In genomic region chr5:25179936-25180488, GRCm38 (mm10) we compare ENCODE assay signal across 26 mouse cellular contexts. TPM values are rescaled to one million over a fixed set of nuclear protein-coding genes. Genes with fewer than 3 reads are reported as not detected.
DNase-seq lines count a peak whose midpoint lies in the region; ATAC-seq and TF ChIP-seq lines count a peak whose summit lies in the region.
"Had no signal": no experiment of that assay in that cellular context is flagged by ENCODE, and none has a peak within 500 bp of the region (broad histone marks: within the 10 kb centered on the region; RNA-seq: fewer than 3 reads in every experiment).

No protein-coding gene starts in this region.

- no peaks in the 10 kb centered on the region for H3K36me3 ChIP-seq in kidney, embryonic 14.5 days (ENCODE audit: control insufficient read depth, insufficient read depth, low read length)
- no peaks in the 10 kb centered on the region for H3K36me3 ChIP-seq in intestine, postnatal 0 days (ENCODE audit: control insufficient read depth, insufficient read depth)
- H3K36me3 ChIP-seq: embryonic facial prominence, embryonic 10.5 days; G1E; heart, embryonic 15.5 days had no signal

- TF ChIP-seq CTCF in intestine, postnatal 0 days (IDR thresholded peaks at IDR 0.05; ENCODE audit: low read depth) = no peak

- H3K9ac ChIP-seq in kidney, embryonic 14.5 days (ENCODE audit: low read depth, low read length) = no peak overlapping the region
- no peak overlapping the region for H3K9ac ChIP-seq in intestine, postnatal 0 days (ENCODE audit: low read depth, low read length)
- H3K9ac ChIP-seq: heart, embryonic 15.5 days; hindbrain, embryonic 14.5 days had no signal

- H3K4me1 ChIP-seq in kidney, embryonic 14.5 days (ENCODE audit: control insufficient read depth, insufficient read depth, low read length) = no peaks in the 10 kb centered on the region
- H3K4me1 ChIP-seq in intestine, postnatal 0 days (replicated peaks; ENCODE audit: control insufficient read depth, insufficient read depth, low read length) = no peaks in the 10 kb centered on the region
- H3K4me1 ChIP-seq: heart, embryonic 15.5 days had no signal

- no peaks in the 10 kb centered on the region for H3K27me3 ChIP-seq in kidney, embryonic 14.5 days (ENCODE audit: control insufficient read depth, insufficient read depth, low read length)
- H3K27me3 ChIP-seq in intestine, postnatal 0 days (replicated peaks; ENCODE audit: control insufficient read depth, insufficient read depth, low read length) = no peaks in the 10 kb centered on the region
- H3K27me3 ChIP-seq: heart, embryonic 15.5 days had no signal

- no peak overlapping the region for H3K4me2 ChIP-seq in kidney, embryonic 14.5 days (replicated peaks; ENCODE audit: low read depth, low read length)
- H3K4me2 ChIP-seq in intestine, postnatal 0 days (replicated peaks; ENCODE audit: low read depth) = no peak overlapping the region
- H3K4me2 ChIP-seq: heart, embryonic 11.5 days; heart, embryonic 15.5 days; hindbrain, embryonic 14.5 days had no signal

- H3K27ac ChIP-seq in kidney, embryonic 14.5 days (ENCODE audit: low read depth, low read length) = no peak overlapping the region
- no peak overlapping the region for H3K27ac ChIP-seq in intestine, postnatal 0 days (ENCODE audit: low read depth, low read length)
- H3K27ac ChIP-seq: embryonic facial prominence, embryonic 10.5 days; gastrocnemius, adult 2 months; heart, embryonic 15.5 days; hindbrain, embryonic 14.5 days had no signal

- H3K9me3 ChIP-seq in kidney, embryonic 14.5 days (ENCODE audit: control insufficient read depth, low read length) = no peaks in the 10 kb centered on the region
- H3K9me3 ChIP-seq in intestine, postnatal 0 days (ENCODE audit: control insufficient read depth) = no peaks in the 10 kb centered on the region
- H3K9me3 ChIP-seq: embryonic facial prominence, embryonic 10.5 days; G1E; heart, embryonic 15.5 days had no signal

- ATAC-seq in kidney, embryonic 14.5 days (ENCODE audit: low FRiP score, low TSS enrichment) = 0 out of 2 replicates have a peak, but pooled peaks have one; percentile 32
- no peak for ATAC-seq in granulocyte monocyte progenitor cell, adult 5-6 weeks (replicated peaks; ENCODE audit: poor library complexity, severe bottlenecking)
- no peak for ATAC-seq in intestine, postnatal 0 days
- no peak for ATAC-seq in megakaryocyte progenitor cell, adult 5-6 weeks (replicated peaks; ENCODE audit: poor library complexity)
- ATAC-seq: CD4-positive, CD25-positive, alpha-beta regulatory T cell, adult 4 months; forebrain, embryonic 14.5 days had no signal

- DNase-seq in heart, adult 11 months = peak; percentile 74
- no peak for DNase-seq in heart, adult 9 months (ENCODE audit: low spot score in 2 of 2)
- DNase-seq in kidney, adult 18-20 months = peak; percentile 49
- DNase-seq in kidney, postnatal 10 days = peak; percentile 15
- DNase-seq: adrenal gland, adult 8-10 months; cerebellum, adult 11-12 months; cerebellum, adult 9-10 months; cerebellum, postnatal 25 days; gastrocnemius, adult 2 months; gastrocnemius, postnatal 25 days; heart, adult 18-20 months; heart, postnatal 14 days had no signal

- no peak overlapping the region for H3K4me3 ChIP-seq in kidney, embryonic 14.5 days (ENCODE audit: low read length)
- no peak overlapping the region for H3K4me3 ChIP-seq in intestine, postnatal 0 days (ENCODE audit: low read depth, low read length)
- H3K4me3 ChIP-seq: embryonic facial prominence, embryonic 10.5 days; gastrocnemius, adult 2 months; heart, embryonic 15.5 days had no signal

- WGBS in kidney, embryonic 14.5 days = 80% methylated on average over 3 of the region's 3 CpGs
- WGBS in intestine, postnatal 0 days = 92% methylated on average over 3 of the region's 3 CpGs

RNA-seq across cellular contexts. Expression of gene Galntl5, which starts 1.2 kb away (rescaled TPM):
- polyA plus RNA-seq in kidney, embryonic 14.5 days (2014; fragmentation: Nextera tagmentation; extraction: Ambion mirVana) = not detected in 2 replicates
- total RNA-seq in granulocyte monocyte progenitor cell, adult 5-6 weeks (2014; fragmentation: Nextera tagmentation) = not detected in 2 replicates
- total RNA-seq in granulocyte monocyte progenitor cell, adult 5-6 weeks (2017) = not detected in 2 replicates
- polyA plus RNA-seq in intestine, postnatal 0 days (2015; fragmentation: Nextera tagmentation; extraction: Ambion mirVana) = not detected in 2 replicates
- total RNA-seq in megakaryocyte progenitor cell, adult 5-6 weeks (2015) = not detected in 2 replicates
- not detected in 2 replicates for total RNA-seq in megakaryocyte progenitor cell, adult 5-6 weeks (2017)
- total RNA-seq: adrenal gland, adult 8-10 months; G1E; gastrocnemius, adult 2 months; gastrocnemius, postnatal 25 days; heart, adult 18-20 months; heart, postnatal 14 days; hematopoietic stem cell, adult 5-6 weeks had no signal
- polyA plus RNA-seq: CD4-positive, CD25-positive, alpha-beta regulatory T cell, adult 4 months; cortical plate, adult 2 months; embryonic facial prominence, embryonic 10.5 days; embryonic facial prominence, embryonic 14.5 days; forebrain, embryonic 14.5 days; G1E; heart, embryonic 11.5 days; heart, embryonic 15.5 days; hindbrain, embryonic 14.5 days had no signal

RNA-seq across cellular contexts. Expression of gene Galnt11, which starts 41.7 kb away (rescaled TPM):
- 25.5 and 42.9 TPM in 2 replicates for polyA plus RNA-seq in kidney, embryonic 14.5 days (2014; fragmentation: Nextera tagmentation; extraction: Ambion mirVana)
- total RNA-seq in granulocyte monocyte progenitor cell, adult 5-6 weeks (2014; fragmentation: Nextera tagmentation) = 33.2 and 36.8 TPM in 2 replicates
- 18.2 and 19.3 TPM in 2 replicates for total RNA-seq in granulocyte monocyte progenitor cell, adult 5-6 weeks (2017)
- polyA plus RNA-seq in intestine, postnatal 0 days (2015; fragmentation: Nextera tagmentation; extraction: Ambion mirVana) = 19.6 and 23.0 TPM in 2 replicates
- total RNA-seq in megakaryocyte progenitor cell, adult 5-6 weeks (2015) = 23.2 and 28.5 TPM in 2 replicates
- total RNA-seq in megakaryocyte progenitor cell, adult 5-6 weeks (2017) = 18.0 and 18.8 TPM in 2 replicates
- polyA plus RNA-seq: G1E had no signal

RNA-seq across cellular contexts. Expression of gene E130116L18Rik, which starts 42.9 kb away (rescaled TPM):
- not detected in 2 replicates for polyA plus RNA-seq in kidney, embryonic 14.5 days (2014; fragmentation: Nextera tagmentation; extraction: Ambion mirVana)
- total RNA-seq in granulocyte monocyte progenitor cell, adult 5-6 weeks (2014; fragmentation: Nextera tagmentation) = not detected in 2 replicates
- total RNA-seq in granulocyte monocyte progenitor cell, adult 5-6 weeks (2017) = not detected in 2 replicates
- polyA plus RNA-seq in intestine, postnatal 0 days (2015; fragmentation: Nextera tagmentation; extraction: Ambion mirVana) = 1.4 and 2.0 TPM in 2 replicates
- total RNA-seq in megakaryocyte progenitor cell, adult 5-6 weeks (2015) = not detected in 2 replicates
- total RNA-seq in megakaryocyte progenitor cell, adult 5-6 weeks (2017) = not detected in 2 replicates
- total RNA-seq: adrenal gland, adult 8-10 months; G1E; gastrocnemius, adult 2 months; gastrocnemius, postnatal 25 days; heart, adult 18-20 months; heart, postnatal 14 days; hematopoietic stem cell, adult 5-6 weeks had no signal
- polyA plus RNA-seq: CD4-positive, CD25-positive, alpha-beta regulatory T cell, adult 4 months; cortical plate, adult 2 months; embryonic facial prominence, embryonic 14.5 days; forebrain, embryonic 14.5 days; G1E; heart, embryonic 11.5 days; heart, embryonic 15.5 days; hindbrain, embryonic 14.5 days had no signal

Comparison
In these comparisons a context has a peak if more than half of its experiments do, and no peak if none do; other contexts are left out.
1. DNase-seq: peak in heart, adult 11 months (single experiment), kidney, adult 18-20 months (single experiment) and kidney, postnatal 10 days (single experiment); none in heart, adult 9 months (0 of 2).